Mouse (Mus musculus): ENCODE data around the gene Polq.

DNA sequence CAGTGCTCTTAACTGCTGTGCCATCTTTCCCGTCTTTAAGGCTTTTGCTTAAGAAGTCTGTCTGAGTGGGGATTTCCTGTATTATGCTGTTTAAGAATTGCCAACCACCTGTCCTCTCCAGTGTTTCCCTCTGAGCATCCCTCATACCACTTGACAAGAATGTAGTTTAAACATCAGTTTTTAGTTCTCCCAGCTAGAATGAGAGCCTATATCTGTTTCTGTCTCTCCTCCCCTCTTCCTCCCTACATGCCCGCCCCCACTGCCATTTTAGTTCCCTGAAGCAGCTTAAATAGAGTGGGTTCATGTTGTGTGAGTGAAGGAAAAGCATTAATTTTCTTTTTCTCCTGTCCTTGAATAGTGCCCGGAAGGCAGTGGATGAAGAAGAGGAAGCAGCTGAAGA lies 48.0 kb downstream of the Polq start:
- no peak for TF ChIP-seq CTCF (IDR thresholded peaks at IDR 0.05; ENCODE audit: insufficient read depth, low read length)
- no peak for TF ChIP-seq POLR2A (IDR thresholded peaks at IDR 0.05; ENCODE audit: borderline replicate concordance, extremely low read depth, low read depth, low read length)
